Mouse (Mus musculus): Measurements from ENCODE around the gene Zfp523.
"Not testable (repeated sequence)": the region's sequence is repeated elsewhere in the genome, so short reads cannot be mapped to it uniquely, and the experiment has no call there.

Zfp523 gene

GRCm38 (mm10) chr17:28212391-28212790 is 35.5 kb downstream of the Zfp523 start:
- DNase-seq: no peak

GRCm38 (mm10) chr17:28213236-28213635 is 36.3 kb downstream of the Zfp523 start:
- DNase-seq: no peak

- no peak for DNase-seq
Observed at GRCm38 (mm10) chr17:28216791-28217190, 39.9 kb downstream of the Zfp523 start.

- peak; percentile 52 to 55 for DNase-seq
Observed at GRCm38 (mm10) chr17:28217721-28218649, 41.1 kb downstream of the Zfp523 start.

- DNase-seq: not testable (repeated sequence)
Observed at GRCm38 (mm10) chr17:28222463-28222862, 45.5 kb downstream of the Zfp523 start.

- DNase-seq: peak; percentile 82 to 91
Observed at GRCm38 (mm10) chr17:28223561-28224391, 46.8 kb downstream of the Zfp523 start.

DNA sequence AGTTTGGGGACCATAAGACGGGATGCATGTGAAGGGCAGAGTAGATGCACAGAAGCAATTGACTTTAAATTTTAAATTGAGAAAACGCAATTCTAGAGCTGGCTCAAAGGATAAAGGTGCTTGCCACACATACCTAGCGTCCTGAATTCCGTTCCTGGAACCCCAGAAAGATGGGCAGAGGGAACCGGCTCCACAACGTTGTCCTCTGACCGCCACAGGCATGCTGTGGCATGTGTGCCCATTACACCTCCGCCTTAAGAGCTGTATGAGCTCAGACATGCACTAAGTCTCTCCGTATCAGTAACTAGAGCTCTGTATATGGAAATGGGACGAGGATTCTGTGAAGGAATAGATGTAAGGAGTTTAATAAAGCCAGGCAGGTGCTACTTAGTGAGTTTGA is 47.7 kb downstream of the Zfp523 start:
- no peak for DNase-seq

DNA sequence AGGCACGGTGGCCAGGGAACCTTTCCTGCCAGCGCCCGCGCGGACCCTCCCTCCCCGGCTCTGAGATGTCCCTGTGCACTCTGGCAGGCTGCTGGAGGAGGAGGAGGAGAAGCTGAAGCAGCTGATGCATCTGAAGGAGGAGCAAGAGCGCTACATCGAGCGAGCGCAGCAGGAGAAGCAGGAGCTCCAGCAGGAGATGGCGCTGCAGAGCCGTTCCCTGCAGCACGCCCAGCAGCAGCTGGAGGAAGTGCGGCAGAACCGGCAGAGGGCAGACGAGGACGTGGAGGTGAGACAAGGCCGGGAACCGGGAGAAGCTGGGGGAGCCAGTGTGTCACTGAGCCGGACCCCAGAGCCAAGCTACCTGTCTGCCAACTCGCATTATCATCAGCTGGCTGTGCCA is 49.1 kb downstream of the Zfp523 start:
- peak; percentile 76 to 85 for DNase-seq

DNA sequence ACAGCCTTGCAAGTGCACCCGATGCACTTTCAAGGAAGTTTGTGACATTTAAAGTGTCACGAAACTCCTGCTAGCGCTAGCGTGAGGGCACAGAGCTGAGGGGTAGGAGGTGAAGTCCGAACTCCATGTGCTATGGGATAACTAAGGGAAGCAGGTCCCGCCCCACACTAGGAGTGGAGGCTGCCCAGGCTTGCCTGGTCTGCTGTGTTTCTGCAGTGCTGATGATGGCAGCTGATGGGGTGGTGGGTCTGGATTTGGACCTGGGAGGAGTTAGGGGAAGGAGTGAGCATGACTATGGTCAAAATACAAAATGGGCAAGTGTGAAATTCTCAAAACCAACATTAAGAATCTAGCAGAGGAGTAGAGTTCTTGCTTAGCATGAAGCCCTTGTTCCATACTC is 53.6 kb downstream of the Zfp523 start:
- no peak for DNase-seq

DNA sequence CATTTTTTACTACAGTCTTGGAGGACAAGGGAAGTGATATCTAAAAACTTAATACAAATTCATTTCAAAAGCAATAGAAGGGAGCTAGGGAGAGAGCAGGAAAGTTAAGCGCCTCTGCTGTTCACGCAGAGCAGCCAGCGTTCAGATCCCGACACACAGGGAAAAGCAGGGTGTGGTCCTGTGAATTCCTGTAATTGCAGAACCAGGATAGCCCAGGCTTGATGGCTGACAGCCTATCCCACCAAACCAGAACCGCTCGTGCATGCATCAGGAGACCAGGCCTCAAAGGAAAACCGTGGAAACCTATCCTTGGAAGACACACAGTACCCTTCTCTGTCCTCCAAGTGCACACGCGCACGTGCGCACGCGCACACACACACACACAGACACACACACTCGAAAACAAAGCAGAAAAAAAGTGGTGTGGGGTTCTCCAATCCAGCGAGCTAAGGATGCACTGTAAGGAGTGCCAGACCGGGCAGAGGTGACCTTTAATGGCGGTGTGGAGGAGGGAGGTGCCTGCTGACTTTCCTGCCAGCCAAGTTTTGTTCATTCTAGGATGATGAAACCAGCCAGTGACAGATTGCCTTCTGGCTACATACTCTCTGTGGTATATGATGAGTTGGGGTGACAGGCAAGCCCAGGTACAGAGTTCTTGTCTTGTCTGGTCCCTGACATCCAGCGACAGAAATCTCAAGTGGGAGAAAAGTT is 54.3 kb downstream of the Zfp523 start:
- no peak for DNase-seq

DNA sequence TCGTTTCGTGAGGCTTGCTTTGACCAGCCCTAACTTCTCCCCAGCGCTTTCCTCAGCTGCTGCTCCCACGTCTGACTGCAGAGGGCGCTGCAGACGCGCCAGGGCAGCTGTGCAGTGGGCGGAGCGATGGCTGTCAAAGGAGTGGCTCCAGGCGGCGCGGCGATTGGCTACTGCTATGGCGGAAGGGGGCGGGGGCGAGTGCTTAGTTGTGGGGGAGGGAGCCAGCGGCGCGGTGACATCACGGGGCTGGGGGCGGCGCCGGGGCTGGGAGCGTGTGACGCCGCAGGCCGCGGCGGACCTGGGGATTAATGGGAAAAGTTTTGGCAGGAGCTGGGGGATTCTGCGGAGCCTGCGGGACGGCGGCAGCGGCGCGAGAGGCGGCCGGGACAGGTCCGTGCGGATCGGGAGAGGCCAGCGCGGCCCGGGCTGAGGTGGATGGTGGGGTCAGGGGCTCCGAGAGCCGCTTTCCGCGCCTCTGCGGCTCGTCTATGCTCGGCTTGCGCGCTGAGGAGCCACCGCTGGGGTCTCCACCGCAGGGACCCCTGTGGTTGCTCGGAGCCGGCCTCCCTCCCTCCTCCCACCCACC is 55.6 kb downstream of the Zfp523 start, which contains the start of gene Ppard:
Gene Ppard, plus strand, starts transcription at position 226 of the 586 bp plus-strand sequence.
- DNase-seq: peak; percentile 96 to 98

- peak in 1 of 2 experiments; percentile 44 for DNase-seq
Observed at GRCm38 (mm10) chr17:28233091-28233731, 56.3 kb downstream of the Zfp523 start.

DNA sequence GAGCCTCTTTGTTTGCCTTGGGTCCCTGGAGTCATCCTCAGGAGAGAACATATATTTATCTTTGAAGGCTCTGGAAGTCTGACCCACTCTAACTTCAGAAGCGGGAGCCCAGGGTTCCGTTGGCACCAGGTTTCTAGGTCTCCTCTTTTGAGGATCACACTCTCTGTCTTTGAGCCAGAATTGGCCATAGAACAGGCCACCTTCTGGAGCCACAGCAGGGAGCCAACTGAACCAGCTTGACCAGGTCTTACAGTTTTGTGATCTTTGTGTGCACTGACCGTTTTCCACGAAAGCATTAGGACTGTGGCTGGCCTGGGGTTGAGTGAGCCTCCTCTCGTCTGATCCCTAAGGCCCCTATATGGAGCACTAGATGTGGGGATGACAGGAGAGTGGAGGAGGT is 57.7 kb downstream of the Zfp523 start:
- DNase-seq: no peak

- DNase-seq: no peak
Observed at GRCm38 (mm10) chr17:28235982-28236635, 59.2 kb downstream of the Zfp523 start.

DNA sequence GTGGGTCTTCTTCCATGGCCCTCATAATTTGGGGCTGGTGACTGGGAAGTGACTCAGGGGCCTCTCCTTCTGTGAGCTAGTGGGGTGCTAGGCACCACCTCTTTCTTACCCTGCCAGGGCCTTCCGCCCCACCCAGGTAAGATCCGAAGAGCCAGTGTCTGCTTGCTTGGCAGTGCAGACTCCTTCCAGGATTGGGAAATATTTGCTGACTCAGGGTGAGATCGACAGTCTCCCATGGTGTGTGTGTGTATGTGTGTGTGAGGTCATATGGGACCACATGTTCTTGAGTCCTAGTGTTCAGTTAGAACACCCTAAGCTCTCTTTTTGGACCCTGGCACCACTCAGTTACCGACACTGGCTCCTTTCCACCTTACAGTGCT is 59.7 kb downstream of the Zfp523 start:
- DNase-seq: no peak

GRCm38 (mm10) chr17:28237362-28237761 is 60.4 kb downstream of the Zfp523 start:
- DNase-seq: no peak

DNA sequence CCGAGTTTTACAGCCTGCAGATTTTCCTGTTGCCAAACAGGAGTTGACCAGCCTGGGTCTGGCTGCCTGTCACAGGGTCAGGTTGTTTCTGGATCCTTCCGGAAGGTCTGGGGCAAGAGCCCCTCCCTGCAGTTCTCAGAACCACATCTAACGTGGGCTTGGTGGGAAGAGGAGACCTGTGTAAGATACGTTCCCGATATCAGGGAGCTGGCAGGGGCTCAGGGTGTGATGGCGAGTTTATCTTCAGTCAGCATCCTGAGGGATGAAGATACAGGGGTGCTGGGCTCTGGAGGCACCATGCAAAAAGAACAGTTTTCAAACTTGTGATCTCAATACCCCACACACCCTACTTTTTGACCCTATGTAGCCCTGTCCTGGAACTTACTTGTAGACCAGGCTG is 60.9 kb downstream of the Zfp523 start:
- no peak for DNase-seq

- DNase-seq: no peak
Observed at GRCm38 (mm10) chr17:28240846-28241245, 63.9 kb downstream of the Zfp523 start.

GRCm38 (mm10) chr17:28242296-28242695 is 65.4 kb downstream of the Zfp523 start:
- no peak for DNase-seq

GRCm38 (mm10) chr17:28244214-28244613 is 67.3 kb downstream of the Zfp523 start:
- no peak for DNase-seq

- no peak for DNase-seq
Observed at GRCm38 (mm10) chr17:28244714-28245113, 67.8 kb downstream of the Zfp523 start.

Measured in spleen, adult 18-20 months (tissue).